Mouse (Mus musculus): ENCODE data around the gene Large1.

Gene Large1

DNA sequence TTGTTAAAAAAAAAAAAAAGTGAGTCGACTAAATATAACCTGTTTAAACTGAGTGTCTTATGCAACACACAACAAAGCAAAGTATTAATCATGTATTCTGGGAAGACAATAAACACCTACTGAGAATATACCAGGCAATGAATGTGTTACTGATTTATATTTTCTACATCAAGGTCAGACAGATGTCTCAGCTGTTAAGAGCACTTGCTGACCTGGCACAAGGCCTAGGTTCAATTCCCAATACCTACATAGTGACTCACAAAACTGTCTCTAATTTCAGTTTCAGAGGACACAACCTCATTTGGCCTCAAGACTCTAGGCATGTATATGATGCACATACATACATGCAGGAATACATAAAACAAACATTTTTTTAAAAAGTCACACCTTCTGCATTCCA, 575.5 kb downstream of the Large1 start:
- DNase-seq (ENCODE audit: low spot score in 2 of 2), result no peak

DNA sequence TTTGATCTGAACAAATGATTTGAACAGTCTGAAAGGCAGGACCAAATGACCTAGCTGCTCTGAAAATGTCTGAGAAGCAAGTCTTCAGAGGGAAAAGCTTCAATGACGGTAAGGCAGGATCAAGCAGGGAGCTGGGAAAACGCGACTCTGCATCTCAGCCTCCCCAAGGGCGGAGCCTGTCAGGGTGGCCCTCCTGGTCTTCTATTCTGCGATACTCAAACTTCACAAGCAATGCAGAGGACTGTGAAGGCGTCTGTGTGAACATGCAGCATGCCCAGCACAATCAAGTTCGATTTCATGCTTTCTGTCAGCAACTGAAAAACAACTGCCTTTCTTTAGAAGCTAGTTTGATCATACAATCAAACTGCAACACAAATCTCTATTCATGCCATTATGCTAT, 586.6 kb downstream of the Large1 start:
- no peak for DNase-seq (ENCODE audit: low spot score in 2 of 2)

DNA sequence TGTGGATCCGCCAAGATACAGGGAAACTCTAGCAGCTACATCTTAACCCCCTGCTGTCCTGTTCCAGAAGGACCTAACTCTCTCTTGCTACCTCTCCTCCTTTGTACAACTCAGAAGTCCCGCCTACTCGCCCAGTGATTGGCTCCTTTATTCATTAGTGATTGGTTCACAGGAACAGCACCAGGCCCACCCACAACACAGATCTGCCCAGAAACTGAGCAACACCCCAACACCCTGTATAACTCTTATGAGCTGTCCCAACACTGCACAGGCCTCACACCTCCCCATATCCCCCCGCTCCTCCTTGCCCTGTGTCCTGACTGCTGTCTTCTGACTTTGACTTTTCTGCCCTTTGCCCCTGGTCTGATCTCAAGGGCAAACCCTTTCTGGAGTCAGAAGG, 587.6 kb downstream of the Large1 start:
- no peak for DNase-seq (ENCODE audit: low spot score in 2 of 2)

Data from spleen, postnatal 36 days (tissue).